Mouse (Mus musculus): ENCODE data around the gene Rab9. TPM values are rescaled to one million over a fixed set of nuclear protein-coding genes. Genes with fewer than 3 reads are reported as not detected.
"Not testable (repeated sequence)": the region's sequence is repeated elsewhere in the genome, so short reads cannot be mapped to it uniquely, and the experiment has no call there.

Gene Rab9
- polyA plus RNA-seq (2012; ENCODE audit: insufficient read depth, insufficient read length, low replicate concordance, missing spikeins): not detected in 2 replicates

DNA sequence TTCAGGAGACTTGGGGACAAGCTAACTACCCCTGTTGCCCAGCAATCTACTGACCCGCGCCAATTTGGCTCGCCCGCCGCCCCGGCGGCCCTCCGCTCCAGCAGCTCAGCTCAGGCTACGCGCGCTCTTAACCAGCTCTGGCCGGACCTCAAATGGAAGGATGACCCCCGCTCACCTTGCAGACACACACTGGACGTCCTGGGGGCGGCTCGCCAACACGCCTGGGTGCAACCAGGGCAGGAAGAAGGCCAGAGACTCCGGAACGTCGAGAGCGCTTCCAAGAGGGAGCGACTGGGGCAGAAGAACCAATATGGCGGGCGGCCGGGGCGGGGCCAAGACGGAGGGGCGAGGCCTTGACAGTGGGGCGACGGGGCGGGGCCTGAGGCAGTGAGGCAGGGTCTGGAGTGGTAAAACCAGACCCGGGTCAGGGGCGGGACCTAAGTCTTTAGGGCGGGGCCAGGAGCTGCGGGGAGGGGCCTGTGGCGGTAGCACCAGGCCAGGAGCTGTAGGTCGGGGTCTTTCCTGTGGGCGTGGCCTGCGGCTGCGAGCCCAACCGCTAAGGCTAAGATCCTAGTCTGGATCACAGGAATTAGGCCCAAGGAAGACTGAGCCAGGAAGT lies at the start of gene Rab9:
Gene Rab9, minus strand, starts transcription at position 503 of the 619 bp plus-strand sequence.
- 21% methylated on average over 41 of the region's 41 CpGs for WGBS
- TF ChIP-seq CTCF (IDR thresholded peaks at IDR 0.05; ENCODE audit: insufficient read depth, low read depth, low read length) (no peak), POLR2A (IDR thresholded peaks at IDR 0.05; ENCODE audit: insufficient read depth, low read depth, low read length) (peak; percentile 68)
- peak within 1 kb of the TSS; percentile 98 for H3K4me3 ChIP-seq (ENCODE audit: insufficient read depth, low read depth, low read length)

DNA sequence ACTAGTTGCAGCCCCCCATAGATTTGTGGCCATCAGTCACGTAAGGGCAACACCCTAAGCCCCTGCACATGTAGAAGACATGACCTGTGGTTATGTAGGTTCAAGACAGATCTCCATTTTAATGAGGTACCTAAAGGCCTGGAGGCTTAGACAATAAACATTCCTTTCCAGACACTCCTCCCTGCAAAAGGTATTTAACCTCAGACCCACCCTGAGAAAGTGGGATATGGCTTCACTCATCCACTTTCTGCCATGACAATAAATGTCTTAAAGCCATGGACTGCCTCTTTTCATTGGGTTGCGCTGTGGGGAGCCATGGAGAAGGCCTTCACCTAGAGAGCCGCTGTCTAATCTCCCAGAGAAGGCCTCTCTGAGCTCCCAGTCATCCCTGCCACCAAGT lies 48.5 kb upstream of the Rab9 start:
- 92% methylated on average over 3 of the region's 3 CpGs for WGBS
- no peaks in the 10 kb centered on the region for H3K4me1 ChIP-seq (ENCODE audit: control insufficient read depth, insufficient read depth, low read length)
- TF ChIP-seq CTCF (IDR thresholded peaks at IDR 0.05; ENCODE audit: insufficient read depth, low read depth, low read length) (no peak), POLR2A (IDR thresholded peaks at IDR 0.05; ENCODE audit: insufficient read depth, low read depth, low read length) (no peak)
- no peak overlapping the region for H3K4me3 ChIP-seq (ENCODE audit: insufficient read depth, low read depth, low read length)
- no peak overlapping the region for H3K27ac ChIP-seq (ENCODE audit: insufficient read depth, low read depth, low read length)

More for the DNA sequence above, at the start of gene Rab9:
- Histone ChIP-seq H3K4me1 (ENCODE audit: control insufficient read depth, insufficient read depth, low read length) (no peaks in the 10 kb centered on the region), H3K27ac (ENCODE audit: insufficient read depth, low read depth, low read length) (peak within 1 kb of the TSS; percentile 87)

DNA sequence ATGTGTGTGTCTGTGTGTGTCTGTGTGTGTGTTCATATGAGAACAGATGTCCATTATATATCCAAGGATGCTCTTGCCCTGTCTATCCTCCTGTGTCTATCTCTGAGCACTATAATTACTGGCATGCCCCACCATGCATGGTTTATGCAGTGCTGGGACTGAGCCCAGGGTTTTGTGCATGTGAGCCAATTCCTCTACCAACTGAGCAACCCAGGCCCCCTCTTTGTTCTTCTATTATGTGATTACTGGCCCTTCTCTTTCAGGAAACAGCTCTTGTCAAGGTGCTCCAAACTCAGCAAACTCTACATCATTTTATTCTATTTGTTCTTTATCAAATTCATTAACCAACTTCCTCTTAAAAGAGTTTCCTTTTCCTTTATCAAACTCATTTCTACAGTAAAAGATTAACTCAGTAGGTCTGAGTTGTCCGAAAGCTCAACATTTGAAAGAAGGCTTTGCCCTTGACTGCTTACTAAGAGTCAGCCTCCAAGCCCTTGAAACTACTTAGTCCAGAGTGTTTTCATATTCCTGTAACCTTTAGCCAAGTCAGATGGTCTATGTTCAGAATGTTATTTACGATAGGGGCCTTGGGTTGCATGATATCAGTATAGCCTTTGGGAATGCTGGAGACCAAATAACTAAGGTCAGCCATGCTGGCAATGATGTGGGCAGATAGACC lies 46.1 kb upstream of the Rab9 start:
- WGBS: 93% methylated on average over 2 of the region's 2 CpGs

DNA sequence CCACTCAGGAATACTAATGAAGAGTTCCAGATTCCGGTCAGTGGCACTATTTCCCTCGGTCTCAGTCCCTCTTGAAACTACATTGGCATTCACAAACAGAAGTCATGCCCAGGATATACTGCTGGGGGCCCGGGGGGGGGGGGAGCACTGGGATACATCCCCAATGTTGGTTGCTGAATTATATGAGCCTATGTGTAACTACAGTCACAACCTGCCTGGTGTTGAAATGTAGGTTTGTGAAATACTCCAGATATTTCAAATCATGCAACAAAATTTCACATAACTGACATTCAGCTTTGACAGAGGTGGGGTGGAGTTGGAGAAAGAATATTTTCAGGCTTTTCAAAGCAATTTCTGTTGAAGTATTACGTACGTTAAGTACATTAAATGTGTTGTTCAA lies 41.1 kb upstream of the Rab9 start:
- Histone ChIP-seq H3K4me3 (ENCODE audit: insufficient read depth, low read depth, low read length) (no peak overlapping the region), H3K4me1 (ENCODE audit: control insufficient read depth, insufficient read depth, low read length) (no peaks in the 10 kb centered on the region), H3K27ac (ENCODE audit: insufficient read depth, low read depth, low read length) (no peak overlapping the region)
- WGBS: 78% methylated on average over 5 of the region's 5 CpGs
- TF ChIP-seq CTCF (IDR thresholded peaks at IDR 0.05; ENCODE audit: insufficient read depth, low read depth, low read length) (no peak), POLR2A (IDR thresholded peaks at IDR 0.05; ENCODE audit: insufficient read depth, low read depth, low read length) (no peak)

More for the DNA sequence above, 46.1 kb upstream of the Rab9 start:
- H3K27ac ChIP-seq (ENCODE audit: insufficient read depth, low read depth, low read length): no peak overlapping the region
- TF ChIP-seq POLR2A (IDR thresholded peaks at IDR 0.05; ENCODE audit: insufficient read depth, low read depth, low read length) (no peak), CTCF (IDR thresholded peaks at IDR 0.05; ENCODE audit: insufficient read depth, low read depth, low read length) (no peak)
- H3K4me3 ChIP-seq (ENCODE audit: insufficient read depth, low read depth, low read length): no peak overlapping the region
- H3K4me1 ChIP-seq (ENCODE audit: control insufficient read depth, insufficient read depth, low read length): no peaks in the 10 kb centered on the region

DNA sequence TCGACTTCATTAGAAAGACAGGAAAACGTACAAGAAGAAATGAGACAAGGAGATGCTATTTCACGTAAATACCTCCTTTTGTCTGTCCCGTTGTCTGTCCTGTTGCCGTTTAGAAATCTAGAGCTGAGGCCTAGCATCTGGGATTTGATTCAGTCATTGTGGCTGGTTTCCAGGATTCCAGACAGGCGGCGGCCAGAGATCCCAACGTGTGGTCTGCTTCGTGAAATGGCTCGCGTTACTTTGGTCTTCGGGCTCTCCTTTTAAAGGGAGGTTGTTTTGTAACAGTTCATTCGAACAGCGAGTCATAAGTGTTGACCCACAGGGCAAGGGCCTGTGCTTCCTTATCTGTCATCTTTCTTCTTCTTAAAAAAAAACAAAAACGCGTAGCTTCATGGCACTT lies 38.7 kb upstream of the Rab9 start, which contains the start of gene Tceanc:
Gene Tceanc, minus strand, starts transcription at position 223 of the 400 bp plus-strand sequence.
- TF ChIP-seq CTCF (IDR thresholded peaks at IDR 0.05; ENCODE audit: insufficient read depth, low read depth, low read length) (no peak), POLR2A (IDR thresholded peaks at IDR 0.05; ENCODE audit: insufficient read depth, low read depth, low read length) (no peak)
- no peak within 1 kb of the TSS for H3K4me3 ChIP-seq (ENCODE audit: insufficient read depth, low read depth, low read length)

DNA sequence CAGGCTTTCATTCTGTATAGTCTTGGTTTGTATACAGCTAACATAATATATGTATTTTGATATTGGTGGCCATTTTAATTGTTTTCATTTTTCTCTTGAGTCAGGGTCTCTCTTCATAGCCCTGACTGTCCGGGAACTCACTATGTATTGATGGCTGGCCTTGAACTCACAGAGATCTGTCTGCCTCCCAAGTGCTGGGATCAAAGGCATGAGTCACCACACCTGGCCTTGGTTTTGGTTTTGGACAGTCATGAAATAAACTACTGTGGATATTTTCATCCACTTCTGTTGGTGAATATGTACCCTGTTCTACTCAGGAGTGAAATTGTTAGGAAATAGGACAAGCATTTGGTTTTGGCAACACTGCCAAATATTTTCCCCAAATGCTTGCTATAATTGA lies 37.0 kb upstream of the Rab9 start:
- no peak for TF ChIP-seq CTCF (IDR thresholded peaks at IDR 0.05; ENCODE audit: insufficient read depth, low read depth, low read length)
- TF ChIP-seq POLR2A (IDR thresholded peaks at IDR 0.05; ENCODE audit: insufficient read depth, low read depth, low read length): no peak
- 90% methylated on average over 1 of the region's 1 CpGs for WGBS

More for the DNA sequence above, 38.7 kb upstream of the Rab9 start, which contains the start of gene Tceanc:
- H3K4me1 ChIP-seq (ENCODE audit: control insufficient read depth, insufficient read depth, low read length): no peaks in the 10 kb centered on the region
- no peak within 1 kb of the TSS for H3K27ac ChIP-seq (ENCODE audit: insufficient read depth, low read depth, low read length)
- 70% methylated on average over 16 of the region's 16 CpGs for WGBS

DNA sequence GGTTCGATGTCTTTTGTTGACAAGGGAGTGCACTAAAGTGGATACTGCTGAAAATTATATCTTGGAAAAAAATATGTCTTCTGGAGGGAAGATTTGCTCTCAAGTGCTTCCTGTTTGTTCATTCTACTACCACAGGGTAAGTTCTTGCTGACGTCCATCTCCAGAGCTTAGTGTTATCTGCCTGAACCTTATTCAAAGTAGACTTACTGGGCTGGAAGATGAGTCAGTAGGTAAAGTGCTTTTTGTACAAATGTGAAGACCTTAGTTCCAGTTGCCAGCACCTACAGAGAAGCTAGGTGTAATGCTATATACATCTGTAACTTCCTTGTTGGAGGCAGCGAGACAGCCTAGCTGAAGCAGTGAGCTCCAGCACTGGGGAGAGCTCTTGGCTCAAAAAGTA lies 36.3 kb upstream of the Rab9 start:
- WGBS: 95% methylated on average over 3 of the region's 3 CpGs
- TF ChIP-seq POLR2A (IDR thresholded peaks at IDR 0.05; ENCODE audit: insufficient read depth, low read depth, low read length) (no peak), CTCF (IDR thresholded peaks at IDR 0.05; ENCODE audit: insufficient read depth, low read depth, low read length) (no peak)
- H3K27ac ChIP-seq (ENCODE audit: insufficient read depth, low read depth, low read length): no peak overlapping the region
- no peaks in the 10 kb centered on the region for H3K4me1 ChIP-seq (ENCODE audit: control insufficient read depth, insufficient read depth, low read length)
- H3K4me3 ChIP-seq (ENCODE audit: insufficient read depth, low read depth, low read length): no peak overlapping the region

More for the DNA sequence above, 37.0 kb upstream of the Rab9 start:
- no peak overlapping the region for H3K4me3 ChIP-seq (ENCODE audit: insufficient read depth, low read depth, low read length)
- H3K27ac ChIP-seq (ENCODE audit: insufficient read depth, low read depth, low read length): no peak overlapping the region
- no peaks in the 10 kb centered on the region for H3K4me1 ChIP-seq (ENCODE audit: control insufficient read depth, insufficient read depth, low read length)

DNA sequence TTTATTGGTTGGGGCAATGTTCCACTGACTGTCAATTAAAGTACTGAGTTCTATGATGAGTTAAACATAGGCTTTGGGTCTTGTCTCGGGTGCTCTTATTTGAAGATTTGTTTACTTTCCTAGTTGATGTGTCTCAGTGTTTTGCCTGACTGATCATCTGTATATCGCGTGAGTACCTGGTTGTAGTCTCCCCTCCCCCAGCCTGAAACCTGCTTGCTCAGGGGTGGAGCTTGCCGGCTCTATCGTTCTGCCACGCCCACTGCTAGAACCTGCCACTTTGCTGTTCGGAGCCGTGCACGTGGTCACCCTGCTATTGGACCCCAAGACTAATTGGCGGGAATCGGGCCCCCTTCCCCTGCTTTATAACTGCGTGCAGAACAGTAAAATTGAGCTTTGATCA lies 34.4 kb upstream of the Rab9 start:
- 16% methylated on average over 12 of the region's 12 CpGs for WGBS
- not testable (repeated sequence) for H3K4me3 ChIP-seq (ENCODE audit: insufficient read depth, low read depth, low read length)

DNA sequence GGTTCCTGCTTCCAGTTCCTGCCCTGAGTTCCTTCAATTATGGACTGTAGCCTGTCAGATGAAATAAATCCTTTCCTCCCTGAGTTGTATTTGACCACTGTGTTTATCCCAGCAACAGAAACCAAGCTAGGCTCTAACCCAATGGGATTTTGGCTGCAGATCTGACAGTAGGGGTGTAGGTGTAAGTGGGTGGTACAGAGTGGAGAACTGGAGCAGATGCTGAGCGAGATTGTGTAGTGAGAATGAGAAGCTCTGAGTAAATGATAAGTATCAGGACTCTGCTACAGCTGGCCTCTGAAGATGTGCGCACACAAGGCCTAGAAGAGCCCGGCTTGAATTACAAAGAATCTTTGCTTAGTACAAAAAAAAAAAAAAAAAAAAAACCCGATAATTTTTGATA lies 32.4 kb upstream of the Rab9 start:
- TF ChIP-seq POLR2A (IDR thresholded peaks at IDR 0.05; ENCODE audit: insufficient read depth, low read depth, low read length) (no peak), CTCF (IDR thresholded peaks at IDR 0.05; ENCODE audit: insufficient read depth, low read depth, low read length) (no peak)
- 84% methylated on average over 4 of the region's 4 CpGs for whole genome bisulfite sequencing
- Histone ChIP-seq H3K27ac (ENCODE audit: insufficient read depth, low read depth, low read length) (no peak overlapping the region), H3K4me3 (ENCODE audit: insufficient read depth, low read depth, low read length) (no peak overlapping the region), H3K4me1 (ENCODE audit: control insufficient read depth, insufficient read depth, low read length) (no peaks in the 10 kb centered on the region)

More for the DNA sequence above, 34.4 kb upstream of the Rab9 start:
- not testable (repeated sequence) for H3K27ac ChIP-seq (ENCODE audit: insufficient read depth, low read depth, low read length); H3K4me1 ChIP-seq (ENCODE audit: control insufficient read depth, insufficient read depth, low read length)

All from olfactory bulb, adult 2 months (tissue).